Mouse (Mus musculus) liver, embryonic 18 days (tissue): ENCODE results near the gene Cnot6. TPM values are rescaled to one million over a fixed set of nuclear protein-coding genes. Genes with fewer than 3 reads are reported as not detected.

Source experiments
- polyA plus RNA-seq: library from polyadenylated mRNA; depleted of rRNA; stranded (reverse); fragments of >200 nt; gene quantifications from 2 replicates; pipeline ENCODE4 v1.2.3, GENCODE M21; 2012; rRNA removed

The Cnot6 gene
- 14.4 and 14.9 TPM in 2 replicates for polyA plus RNA-seq

DNA sequence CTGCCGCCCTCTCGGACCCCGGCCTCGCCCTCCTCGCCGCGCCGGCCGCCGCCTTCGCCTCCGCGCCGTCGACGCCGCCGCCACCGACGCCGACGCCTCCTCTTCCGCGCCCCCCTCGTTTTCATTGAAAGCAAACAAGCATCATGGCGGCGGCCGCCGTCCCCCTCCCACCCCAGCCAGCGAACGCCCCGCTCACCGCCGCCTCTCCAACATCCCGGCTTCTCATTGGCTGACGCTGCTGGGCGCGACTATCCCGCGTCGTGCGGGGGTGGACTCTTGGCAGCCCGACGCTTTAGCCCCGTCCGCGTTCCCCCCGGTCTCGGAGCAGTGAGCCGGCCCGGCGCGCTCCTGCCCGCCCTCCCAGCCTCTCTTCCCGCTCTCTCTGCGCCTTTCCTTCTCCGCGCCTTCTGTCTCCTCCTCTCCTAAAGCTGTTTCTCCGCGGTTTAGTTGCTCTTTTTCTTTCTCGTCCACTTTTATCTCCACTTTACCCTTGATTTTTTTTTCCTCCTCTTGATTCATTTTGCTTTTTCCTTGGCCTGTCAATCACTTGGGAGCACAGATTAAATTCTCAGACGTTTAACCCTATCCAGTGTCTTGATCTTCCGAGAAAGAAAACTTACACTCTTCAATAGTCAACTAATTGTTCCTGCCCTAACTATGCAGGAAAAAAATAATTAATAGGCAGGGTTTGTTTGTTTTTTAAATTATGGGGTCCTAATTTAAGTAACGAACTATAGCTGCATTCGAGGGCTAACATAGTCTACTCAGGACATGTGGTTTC, at the start of gene Cnot6:
Cnot6 (minus strand) TSS at position 169 of the 781 bp plus-strand sequence.

DNA sequence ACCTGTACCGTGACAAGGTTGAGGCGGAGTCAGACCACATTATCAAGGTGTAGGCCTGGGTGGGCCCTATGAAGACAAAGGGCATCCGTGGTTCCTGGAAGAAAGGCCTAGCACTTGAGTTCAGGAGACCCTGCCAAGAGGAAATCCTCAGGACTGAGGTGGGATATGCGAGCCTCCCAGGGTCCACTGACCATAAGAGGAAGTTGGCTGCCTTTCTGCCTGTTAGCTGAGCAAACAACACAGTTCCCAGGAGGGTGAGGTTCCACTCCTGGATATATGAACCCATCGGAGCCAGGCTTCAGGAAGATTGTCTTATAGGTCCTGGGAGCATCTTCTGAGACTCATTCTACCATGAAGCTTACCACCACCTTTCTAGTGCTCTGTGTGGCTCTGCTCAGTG, 49.2 kb downstream of the Cnot6 start, which contains the start of gene Scgb3a1:
Scgb3a1 (plus strand) TSS at position 301 of the 400 bp plus-strand sequence.

Other genes starting within 250 kb of the Cnot6 start
- gene Olfr1386, start 247.7 kb downstream of the Cnot6 start, polyA plus RNA-seq, result not detected in 2 replicates
- gene Olfr1385, start 223.7 kb downstream of the Cnot6 start, polyA plus RNA-seq, result not detected in 2 replicates
- not detected in 2 replicates for gene Olfr1384, start 206.0 kb downstream of the Cnot6 start, polyA plus RNA-seq
- not detected in 2 replicates for gene Olfr1383, start 193.1 kb downstream of the Cnot6 start, polyA plus RNA-seq
- gene Olfr1382, start 184.5 kb downstream of the Cnot6 start, polyA plus RNA-seq, result not detected in 2 replicates
- not detected in 2 replicates for gene Olfr1381, start 169.3 kb downstream of the Cnot6 start, polyA plus RNA-seq
- not detected in 2 replicates for gene Olfr1380, start 155.8 kb downstream of the Cnot6 start, polyA plus RNA-seq
- gene Flt4, start 103.5 kb downstream of the Cnot6 start, polyA plus RNA-seq, result 3.6 and 4.3 TPM in 2 replicates
- gene Scgb3a1, start 49.1 kb downstream of the Cnot6 start, polyA plus RNA-seq, result 0.09 and 0.10 TPM in 2 replicates
- gene Gfpt2, start 81.5 kb upstream of the Cnot6 start, polyA plus RNA-seq, result 0.47 and 0.52 TPM in 2 replicates
- 12.1 and 13.0 TPM in 2 replicates for gene Mapk9, start 134.0 kb upstream of the Cnot6 start, polyA plus RNA-seq
- 0.02 TPM in 1 of 2 replicates, not detected in the other for gene Rasgef1c, start 189.1 kb upstream of the Cnot6 start, polyA plus RNA-seq